Mouse (Mus musculus) megakaryocyte, embryonic 14.5 days (primary cell): ENCODE measurements at regions not wholly inside any gene's neighbourhood (a gene's known extent, or its start where the extent isn't known, plus 50 kb on each side); places are given as distances from the start of the nearest gene placed in this dataset.

ENCODE experiments used
- FLI1 ChIP-seq: IDR thresholded peaks from 2 replicates; pipeline ENCODE4 v1.6.1; 2012; ENCODE audit warnings: low read length, inconsistent platforms, mixed read lengths
- GATA1 ChIP-seq: IDR thresholded peaks from 3 replicates; pipeline ENCODE4 v1.6.1; 2012; ENCODE audit warnings: mixed read lengths, low read length, inconsistent platforms, borderline replicate concordance

DNA sequence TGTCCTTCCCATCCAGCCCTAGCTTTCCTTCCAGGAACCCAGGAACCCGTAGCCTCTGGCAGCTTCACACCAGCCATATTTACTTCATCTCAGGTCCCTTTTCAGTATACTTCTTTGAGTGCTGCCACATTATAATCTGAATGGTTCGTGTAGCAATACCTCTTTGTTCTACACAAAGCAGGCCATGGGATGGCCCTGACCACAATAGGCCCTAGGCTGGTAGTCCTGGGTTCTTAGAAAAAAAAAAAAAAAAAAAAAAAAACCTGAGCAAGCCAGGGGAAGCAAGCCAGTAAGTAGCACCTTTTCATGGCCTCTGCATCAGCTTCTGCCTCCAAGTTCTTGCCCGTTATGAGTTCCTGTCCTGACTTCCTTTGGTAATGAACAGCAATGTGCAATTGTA, 177.6 kb downstream of the Diras2 start:
- no peak for TF ChIP-seq GATA1
- TF ChIP-seq FLI1: no peak
